Mouse (Mus musculus) heart, embryonic 14.5 days (tissue): ENCODE data around the gene Zfp362. TPM values are rescaled to one million over a fixed set of nuclear protein-coding genes. Genes with fewer than 3 reads are reported as not detected.

ENCODE experiments used
- ATAC-seq: fragments of 200-750 bp; cut with Nextera tagmentation; 2 replicates; pipeline ENCODE4 v1.8.0; 2017; ENCODE audit warnings: low read depth, moderate TSS enrichment; ENCODE audit not compliant: insufficient number of reproducible peaks, insufficient read depth, low FRiP score
- H3K27ac ChIP-seq, 2 experiments: fragments of 200-500 bp in 1 of 2; fragments of 300-500 bp in 1 of 2; sonication (generic) in 1 of 2; replicated peaks in 1 of 2; 2 replicates each; pipeline ENCODE4 v1.5.1; 2012 to 2014; ENCODE audit warnings: low read depth in 2 of 2, low read length in 2 of 2, control low read depth in 1 of 2, mild to moderate bottlenecking in 1 of 2, mixed read lengths in 1 of 2; ENCODE audit not compliant: control insufficient read depth in 1 of 2, insufficient read depth in 1 of 2
- H3K27me3 ChIP-seq: fragments of 300-500 bp; sonication (generic); 2 replicates; pipeline ENCODE4 v1.6.1; 2014; ENCODE audit warnings: mild to moderate bottlenecking, low read length, control low read depth; ENCODE audit not compliant: control insufficient read depth, insufficient read depth
- H3K36me3 ChIP-seq: fragments of 300-500 bp; sonication (generic); 2 replicates; pipeline ENCODE4 v1.6.1; 2014; ENCODE audit warnings: mild to moderate bottlenecking, control low read depth, low read length, mixed read lengths; ENCODE audit not compliant: control insufficient read depth, insufficient read depth
- H3K4me1 ChIP-seq, 2 experiments: fragments of 200-500 bp in 1 of 2; fragments of 300-500 bp in 1 of 2; sonication (generic) in 1 of 2; 2 replicates each; pipeline ENCODE4 v1.6.1; 2012 to 2014; ENCODE audit warnings: low read length in 2 of 2, control low read depth in 1 of 2, mixed read lengths in 1 of 2; ENCODE audit not compliant: control insufficient read depth in 2 of 2, insufficient read depth in 2 of 2
- H3K4me2 ChIP-seq: fragments of 300-500 bp; sonication (generic); 2 replicates; pipeline ENCODE4 v1.6.1; 2014; ENCODE audit warnings: mild to moderate bottlenecking, low read length
- H3K4me3 ChIP-seq, 2 experiments: fragments of 200-500 bp in 1 of 2; fragments of 300-500 bp in 1 of 2; sonication (generic) in 1 of 2; 2 replicates each; pipeline ENCODE4 v1.5.1; 2012 to 2014; ENCODE audit warnings: low read length in 2 of 2, mild to moderate bottlenecking in 2 of 2, control low read depth in 1 of 2, low read depth in 1 of 2, moderate library complexity in 1 of 2; ENCODE audit not compliant: control insufficient read depth in 1 of 2, insufficient read depth in 1 of 2
- H3K9ac ChIP-seq: fragments of 300-500 bp; sonication (generic); 2 replicates; pipeline ENCODE4 v1.6.1; 2014; ENCODE audit warnings: mild to moderate bottlenecking, low read length
- H3K9me3 ChIP-seq: fragments of 300-500 bp; sonication (generic); 2 replicates; pipeline ENCODE4 v1.6.1; 2016; ENCODE audit warnings: low read length, control low read depth; ENCODE audit not compliant: control insufficient read depth
- WGBS: fragments of 180-500 bp; shearing (Covaris S2); extraction: QIAGEN DNeasy Blood & Tissue Kit; methylation state at CpG from one replicate; pipeline ENCODE4 v1.1.7; 2014; 5-methylcytosine and 5-hydroxymethylcytosine counted together
- polyA plus RNA-seq: library from polyadenylated mRNA; unstranded; fragments of >200 nt; fragmentation: Nextera tagmentation; extraction: Ambion mirVana; gene quantifications from 2 replicates; pipeline ENCODE4 v1.2.1, GENCODE M21; 2014

Zfp362 gene
- polyA plus RNA-seq, 1 experiment from 2014 or later: 17.6 TPM

- no peak for ATAC-seq
- 59% methylated on average over 18 of the region's 18 CpGs for WGBS
- Histone ChIP-seq H3K27ac (peak overlapping the region; percentile 80 to 83), H3K27me3 (no peaks in the 10 kb centered on the region), H3K4me3 (no peak overlapping the region), H3K4me1 (peaks cover 46 to 82% of the 10 kb centered on the region in 2 experiments), H3K4me2 (peak overlapping the region; percentile 46), H3K36me3 (peaks cover 16% of the 10 kb centered on the region), H3K9ac (peak overlapping the region; percentile 41), H3K9me3 (no peaks in the 10 kb centered on the region)
Observed at GRCm38 (mm10) chr4:128734721-128735671, 70.8 kb downstream of the Zfp362 start.

- Histone ChIP-seq H3K36me3 (peaks cover 16% of the 10 kb centered on the region), H3K9me3 (no peaks in the 10 kb centered on the region), H3K4me1 (peaks cover 53 to 90% of the 10 kb centered on the region in 2 experiments), H3K4me3 (no peak overlapping the region), H3K27ac (peak overlapping the region; percentile 80 to 83), H3K4me2 (peak overlapping the region; percentile 46), H3K9ac (0 out of 2 replicates have a peak overlapping the region, but pooled peaks have one; percentile 23), H3K27me3 (no peaks in the 10 kb centered on the region)
- WGBS: 7% methylated on average over 5 of the region's 5 CpGs
- ATAC-seq: peak; percentile 71
Observed at GRCm38 (mm10) chr4:128734217-128734616, 71.6 kb downstream of the Zfp362 start.

- no peak for ATAC-seq
- H3K9ac ChIP-seq: 0 out of 2 replicates have a peak overlapping the region, but pooled peaks have one; percentile 44
- H3K27me3 ChIP-seq: no peaks in the 10 kb centered on the region
- peaks cover 16% of the 10 kb centered on the region for H3K36me3 ChIP-seq
- H3K4me1 ChIP-seq: peaks cover 55 to 96% of the 10 kb centered on the region in 2 experiments
- H3K27ac ChIP-seq: peak overlapping the region; percentile 80 to 83
- no peak overlapping the region for H3K4me3 ChIP-seq
- WGBS: 15% methylated on average over 6 of the region's 6 CpGs
- H3K9me3 ChIP-seq: no peaks in the 10 kb centered on the region
- H3K4me2 ChIP-seq: peak overlapping the region; percentile 46
Observed at GRCm38 (mm10) chr4:128733496-128733895, 72.3 kb downstream of the Zfp362 start.

GRCm38 (mm10) chr4:128732794-128733193 is 73.1 kb downstream of the Zfp362 start:
- Histone ChIP-seq H3K4me3 (no peak overlapping the region), H3K36me3 (peaks cover 16% of the 10 kb centered on the region), H3K4me2 (peak overlapping the region; percentile 1; the same call in 1 of the 2 replicates), H3K4me1 (peaks cover 50 to 90% of the 10 kb centered on the region in 2 experiments), H3K9ac (no peak overlapping the region), H3K27ac (no peak overlapping the region; a peak in 1 of 4 replicates), H3K27me3 (no peaks in the 10 kb centered on the region), H3K9me3 (no peaks in the 10 kb centered on the region)
- WGBS: 40% methylated on average over 5 of the region's 5 CpGs
- no peak for ATAC-seq

- WGBS: 60% methylated on average over 6 of the region's 6 CpGs
- peaks cover 34 to 69% of the 10 kb centered on the region in 2 experiments for H3K4me1 ChIP-seq
- peaks cover 12% of the 10 kb centered on the region for H3K36me3 ChIP-seq
- H3K27me3 ChIP-seq: no peaks in the 10 kb centered on the region
- ATAC-seq: no peak
- H3K4me2 ChIP-seq: peak overlapping the region; percentile 84
- peak overlapping the region; percentile 83 to 94 for H3K27ac ChIP-seq
- peak overlapping the region; percentile 96 for H3K9ac ChIP-seq
- no peaks in the 10 kb centered on the region for H3K9me3 ChIP-seq
- H3K4me3 ChIP-seq: peak overlapping the region in 1 of 2 experiments; percentile 66; a peak in 2 of 4 replicates
Observed at GRCm38 (mm10) chr4:128730271-128730670, 75.6 kb downstream of the Zfp362 start.

GRCm38 (mm10) chr4:128729709-128730037 is 76.2 kb downstream of the Zfp362 start:
- ATAC-seq: no peak
- peak overlapping the region; percentile 96 for H3K9ac ChIP-seq
- H3K4me2 ChIP-seq: peak overlapping the region; percentile 84
- peaks cover 32 to 63% of the 10 kb centered on the region in 2 experiments for H3K4me1 ChIP-seq
- no peaks in the 10 kb centered on the region for H3K27me3 ChIP-seq
- H3K27ac ChIP-seq: peak overlapping the region; percentile 83 to 94
- H3K36me3 ChIP-seq: peaks cover 12% of the 10 kb centered on the region
- no peaks in the 10 kb centered on the region for H3K9me3 ChIP-seq
- WGBS: 38% methylated on average over 5 of the region's 5 CpGs
- peak overlapping the region; percentile 66 to 97 for H3K4me3 ChIP-seq

GRCm38 (mm10) chr4:128729033-128729708 is 76.7 kb downstream of the Zfp362 start:
- Histone ChIP-seq H3K4me1 (peaks cover 30 to 62% of the 10 kb centered on the region in 2 experiments), H3K9ac (peak overlapping the region; percentile 96), H3K36me3 (peaks cover 12% of the 10 kb centered on the region), H3K4me3 (peak overlapping the region; percentile 66 to 97), H3K27ac (peak overlapping the region; percentile 83 to 94), H3K4me2 (peak overlapping the region; percentile 84), H3K27me3 (no peaks in the 10 kb centered on the region), H3K9me3 (no peaks in the 10 kb centered on the region)
- 33% methylated on average over 15 of the region's 15 CpGs for WGBS
- no peak for ATAC-seq
